In genomic region chr2:12923804-12924591, GRCm38 (mm10) we compare ENCODE assay signal across 8 mouse cellular contexts. TPM values are rescaled to one million over a fixed set of nuclear protein-coding genes. Genes with fewer than 3 reads are reported as not detected.
DNase-seq lines count a peak whose midpoint lies in the region; ATAC-seq lines count a peak whose summit lies in the region.

Gene Pter (plus strand): TSS chr2:12924041.

- under 1% methylated on average over 24 of the region's 24 CpGs for WGBS in embryonic facial prominence, embryonic 13.5 days
- under 1% methylated on average over 24 of the region's 24 CpGs for WGBS in limb, embryonic 12.5 days
- WGBS in midbrain, embryonic 14.5 days, result under 1% methylated on average over 24 of the region's 24 CpGs

- ATAC-seq in embryonic facial prominence, embryonic 13.5 days (ENCODE audit: insufficient number of reproducible peaks, insufficient read depth, low FRiP score, low TSS enrichment, low read depth), result peak; percentile 89
- peak; percentile 90 for ATAC-seq in limb, embryonic 12.5 days (ENCODE audit: insufficient number of reproducible peaks, insufficient read depth, low FRiP score, low TSS enrichment, low read depth)
- peak; percentile 85 for ATAC-seq in midbrain, embryonic 14.5 days (ENCODE audit: low FRiP score, low TSS enrichment)

- no peaks in the 10 kb centered on the region for H3K9me3 ChIP-seq in embryonic facial prominence, embryonic 13.5 days
- H3K9me3 ChIP-seq in limb, embryonic 12.5 days, result no peaks in the 10 kb centered on the region
- no peaks in the 10 kb centered on the region for H3K9me3 ChIP-seq in midbrain, embryonic 14.5 days (ENCODE audit: control insufficient read depth, low read length)

- no peaks in the 10 kb centered on the region for H3K27me3 ChIP-seq in embryonic facial prominence, embryonic 13.5 days
- H3K27me3 ChIP-seq in limb, embryonic 12.5 days, result no peaks in the 10 kb centered on the region
- H3K27me3 ChIP-seq in midbrain, embryonic 14.5 days (ENCODE audit: control insufficient read depth, insufficient read depth, low read length), result no peaks in the 10 kb centered on the region

- peak within 1 kb of the TSS; percentile 58 for H3K4me3 ChIP-seq in embryonic facial prominence, embryonic 13.5 days
- peak within 1 kb of the TSS; percentile 56 for H3K4me3 ChIP-seq in limb, embryonic 12.5 days (replicated peaks)
- H3K4me3 ChIP-seq in midbrain, embryonic 14.5 days (replicated peaks; ENCODE audit: low read depth, low read length), result peak within 1 kb of the TSS; percentile 32

- H3K27ac ChIP-seq in embryonic facial prominence, embryonic 13.5 days, result peak within 1 kb of the TSS; percentile 87
- H3K27ac ChIP-seq in limb, embryonic 12.5 days, result peak within 1 kb of the TSS; percentile 69; the same call in 1 of the 2 replicates
- H3K27ac ChIP-seq in midbrain, embryonic 14.5 days (replicated peaks; ENCODE audit: low read depth, low read length), result no peak within 1 kb of the TSS

- H3K9ac ChIP-seq in embryonic facial prominence, embryonic 13.5 days, result peak within 1 kb of the TSS; percentile 80
- H3K9ac ChIP-seq in limb, embryonic 12.5 days (replicated peaks), result peak within 1 kb of the TSS; percentile 57
- peak within 1 kb of the TSS; percentile 34; the same call in 1 of the 2 replicates for H3K9ac ChIP-seq in midbrain, embryonic 14.5 days (replicated peaks; ENCODE audit: low read length)

- peaks cover 9% of the 10 kb centered on the region for H3K4me1 ChIP-seq in embryonic facial prominence, embryonic 13.5 days
- peaks cover 7% of the 10 kb centered on the region; the same call in 1 of the 2 replicates for H3K4me1 ChIP-seq in limb, embryonic 12.5 days (replicated peaks)
- 0 out of 2 replicates have a peak, but pooled peaks cover 9% of the 10 kb centered on the region for H3K4me1 ChIP-seq in midbrain, embryonic 14.5 days (ENCODE audit: control insufficient read depth, insufficient read depth, low read length)

- DNase-seq in 3134 (ENCODE audit: extremely low read depth, insufficient read length, low spot score), result peak; percentile 96
- DNase-seq in adrenal gland, postnatal 36 days, result peak; percentile 92 to 93
- DNase-seq in heart, adult 18-20 months, result peak; percentile 94 to 96
- peak; percentile 92 for DNase-seq in kidney, adult 18-20 months
- peak; percentile 81 for DNase-seq in midbrain, embryonic 14.5 days
- peak; percentile 51 for DNase-seq in spleen, adult 12 weeks (ENCODE audit: low spot score)

- H3K4me2 ChIP-seq in embryonic facial prominence, embryonic 13.5 days, result peak within 1 kb of the TSS; percentile 87
- peak within 1 kb of the TSS; percentile 80 for H3K4me2 ChIP-seq in limb, embryonic 12.5 days
- peak within 1 kb of the TSS; percentile 69 for H3K4me2 ChIP-seq in midbrain, embryonic 14.5 days (ENCODE audit: low read length)

- H3K36me3 ChIP-seq in embryonic facial prominence, embryonic 13.5 days, result no peaks in the 10 kb centered on the region
- H3K36me3 ChIP-seq in limb, embryonic 12.5 days, result no peaks in the 10 kb centered on the region
- no peaks in the 10 kb centered on the region for H3K36me3 ChIP-seq in midbrain, embryonic 14.5 days (ENCODE audit: control insufficient read depth, insufficient read depth, low read length)

RNA-seq across cellular contexts. Expression of gene Pter, which starts in this region (rescaled TPM):
- 10 to 100 TPM in 1 of 2 experiments, 1 to 10 TPM in 1; 7.6 to 18.3 TPM for total RNA-seq in adrenal gland, postnatal 36 days (2021)
- polyA plus RNA-seq in embryonic facial prominence, embryonic 13.5 days (2015; fragmentation: Nextera tagmentation; extraction: Ambion mirVana), result 12.2 and 16.2 TPM in 2 replicates
- total RNA-seq in heart, adult 18-20 months (2021), result 1 to 10 TPM; 8.5 to 9.3 TPM
- 14.7 and 16.1 TPM in 2 replicates for polyA plus RNA-seq in limb, embryonic 12.5 days (2016; fragmentation: Nextera tagmentation; extraction: Ambion mirVana)
- polyA plus RNA-seq in midbrain, embryonic 14.5 days (2014; fragmentation: Nextera tagmentation; extraction: Ambion mirVana), result 3.4 and 4.8 TPM in 2 replicates
